In the genomic region with DNA sequence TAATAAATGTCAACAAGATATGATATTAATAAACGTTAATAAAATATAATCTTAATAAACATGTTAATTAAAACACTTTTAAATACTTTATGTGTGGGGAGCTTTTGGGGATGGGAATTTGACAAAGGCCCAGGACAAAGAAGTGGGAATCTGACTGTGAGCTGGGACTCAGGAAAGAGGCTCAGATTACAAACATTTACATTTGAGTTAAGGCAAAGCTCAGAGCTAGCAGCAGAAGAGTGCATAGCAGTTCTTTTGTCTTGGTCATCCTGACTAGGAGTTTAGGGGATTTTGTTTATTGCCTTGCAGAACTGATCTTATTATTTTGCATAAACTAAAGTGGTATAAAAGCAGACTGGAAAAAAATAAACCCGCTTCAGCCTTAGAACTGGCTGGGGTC, we compare ENCODE assay signal across 30 mouse cellular contexts. TPM values are rescaled to one million over a fixed set of nuclear protein-coding genes. Genes with fewer than 3 reads are reported as not detected.
DNase-seq lines count a peak whose midpoint lies in the region; ATAC-seq and TF ChIP-seq lines count a peak whose summit lies in the region.
"Had no signal": no experiment of that assay in that cellular context is flagged by ENCODE, and none has a peak within 500 bp of the region (broad histone marks: within the 10 kb centered on the region; RNA-seq: fewer than 3 reads in every experiment).

No protein-coding gene starts in this region.

- no peaks in the 10 kb centered on the region for H3K9me3 ChIP-seq in heart, embryonic 12.5 days (replicated peaks)
- no peaks in the 10 kb centered on the region for H3K9me3 ChIP-seq in heart, postnatal 0 days (replicated peaks; ENCODE audit: control insufficient read depth, low read length)
- H3K9me3 ChIP-seq: embryonic facial prominence, embryonic 15.5 days; limb, embryonic 13.5 days; lung, embryonic 15.5 days; midbrain, embryonic 12.5 days had no signal

- 48% methylated on average over 2 of the region's 2 CpGs for WGBS in heart, embryonic 12.5 days
- WGBS in heart, postnatal 0 days: 59% methylated on average over 2 of the region's 2 CpGs

- no peaks in the 10 kb centered on the region for H3K27me3 ChIP-seq in heart, embryonic 12.5 days (replicated peaks)
- no peaks in the 10 kb centered on the region for H3K27me3 ChIP-seq in heart, postnatal 0 days (ENCODE audit: control insufficient read depth, insufficient read depth, low read length)
- H3K27me3 ChIP-seq: embryonic facial prominence, embryonic 15.5 days; hindbrain, embryonic 12.5 days; limb, embryonic 13.5 days; lung, embryonic 15.5 days; megakaryocyte, embryonic 14.5 days; midbrain, embryonic 12.5 days; neural tube, embryonic 12.5 days; Patski had no signal

- H3K27ac ChIP-seq in heart, embryonic 12.5 days (ENCODE audit: poor library complexity, severe bottlenecking): no peak overlapping the region
- 0 out of 2 replicates have a peak overlapping the region, but pooled peaks have one; percentile 28 for H3K27ac ChIP-seq in heart, postnatal 0 days (ENCODE audit: low read depth)
- H3K27ac ChIP-seq: embryonic facial prominence, embryonic 10.5 days; embryonic facial prominence, embryonic 15.5 days; hindbrain, embryonic 12.5 days; limb, embryonic 13.5 days; lung, embryonic 15.5 days; midbrain, embryonic 12.5 days; neural tube, embryonic 12.5 days; stomach, postnatal 0 days had no signal

- no peak overlapping the region for H3K4me2 ChIP-seq in heart, embryonic 12.5 days
- H3K4me2 ChIP-seq in heart, postnatal 0 days (ENCODE audit: low read depth, low read length): no peak overlapping the region
- H3K4me2 ChIP-seq: embryonic facial prominence, embryonic 15.5 days; hindbrain, embryonic 12.5 days; limb, embryonic 13.5 days; liver, embryonic 11.5 days; lung, embryonic 15.5 days; midbrain, embryonic 12.5 days; neural tube, embryonic 12.5 days had no signal

- peaks cover 13% of the 10 kb centered on the region for H3K36me3 ChIP-seq in heart, embryonic 12.5 days
- no peaks in the 10 kb centered on the region; the same call in 1 of the 2 replicates for H3K36me3 ChIP-seq in heart, postnatal 0 days (replicated peaks; ENCODE audit: control insufficient read depth, insufficient read depth, low read length)
- H3K36me3 ChIP-seq: embryonic facial prominence, embryonic 15.5 days; lung, embryonic 15.5 days; midbrain, embryonic 12.5 days had no signal

- no peak for TF ChIP-seq EP300 in heart, postnatal 0 days (IDR thresholded peaks at IDR 0.05; ENCODE audit: low read depth)

- H3K9ac ChIP-seq in heart, embryonic 12.5 days: 0 out of 2 replicates have a peak overlapping the region, but pooled peaks have one; percentile 61
- no peak overlapping the region for H3K9ac ChIP-seq in heart, postnatal 0 days (replicated peaks; ENCODE audit: low read depth, low read length)
- H3K9ac ChIP-seq: embryonic facial prominence, embryonic 15.5 days; hindbrain, embryonic 12.5 days; limb, embryonic 13.5 days; lung, embryonic 15.5 days; midbrain, embryonic 12.5 days; neural tube, embryonic 12.5 days had no signal

- intact Hi-C loops in heart, postnatal 10 days (cut with DNase I): loop anchor here (2.0 kb wide), 1 partner anchor 19 kb away; no protein-coding TSS in a partner anchor

- no peak overlapping the region for H3K4me3 ChIP-seq in heart, embryonic 12.5 days
- H3K4me3 ChIP-seq in heart, postnatal 0 days (ENCODE audit: low read depth, low read length): no peak overlapping the region
- H3K4me3 ChIP-seq: embryonic facial prominence, embryonic 10.5 days; embryonic facial prominence, embryonic 15.5 days; hindbrain, embryonic 12.5 days; limb, embryonic 13.5 days; lung, embryonic 15.5 days; midbrain, embryonic 12.5 days; myocyte; neural tube, embryonic 12.5 days had no signal

- no peak for DNase-seq in heart, adult 8-10 months (ENCODE audit: low spot score)
- no peak for DNase-seq in heart, postnatal 0 days (ENCODE audit: low spot score)
- DNase-seq in heart, postnatal 10 days: no peak
- DNase-seq in ES-CJ7 (ENCODE audit: low read depth, low spot score) (peak; percentile 63), R1 (ENCODE audit: low read depth, low spot score) (peak; percentile 84)
- no peak for DNase-seq in ovary, postnatal 14 days (ENCODE audit: low spot score)
- DNase-seq: adrenal gland, postnatal 25 days; B cell, adult 2 months; cerebellum, adult 11-12 months; cerebellum, postnatal 10 days; gastrocnemius, postnatal 14 days; kidney, adult 11 months; lung, postnatal 4 days; right cerebral cortex, postnatal 4 days; thymus, adult 18-20 months; thymus, postnatal 25 days had no signal

- no peak for TF ChIP-seq CTCF in heart, postnatal 0 days (IDR thresholded peaks at IDR 0.05; ENCODE audit: low read depth)

- peaks cover 69% of the 10 kb centered on the region for H3K4me1 ChIP-seq in heart, embryonic 12.5 days (replicated peaks)
- H3K4me1 ChIP-seq in heart, postnatal 0 days (ENCODE audit: control insufficient read depth, insufficient read depth): peaks cover 50% of the 10 kb centered on the region

- no peak for ATAC-seq in heart, embryonic 12.5 days (ENCODE audit: insufficient number of reproducible peaks, low FRiP score)
- no peak for ATAC-seq in heart, postnatal 0 days (ENCODE audit: insufficient read depth, low read depth)
- ATAC-seq: forebrain, embryonic 14.5 days; Patski had no signal

RNA-seq across cellular contexts. Expression of gene Clic4, which starts 20.8 kb away (rescaled TPM):
- 291 and 300 TPM in 2 replicates for polyA plus RNA-seq in heart, embryonic 12.5 days (2016; fragmentation: Nextera tagmentation; extraction: Ambion mirVana)
- 100 to 1,000 TPM; 236 to 258 (median 249) TPM for total RNA-seq in heart, adult 8-10 months (2022)
- 239 and 307 TPM in 2 replicates for total RNA-seq in heart, postnatal 0 days (2014; rRNA removed; ENCODE audit: low replicate concordance)
- polyA plus RNA-seq in heart, postnatal 0 days (2015; fragmentation: Nextera tagmentation; extraction: Ambion mirVana): 213 and 235 TPM in 2 replicates
- total RNA-seq in heart, postnatal 10 days (2021): 100 to 1,000 TPM; 309 to 310 TPM

Comparison
In these comparisons a context has a peak if more than half of its experiments do, and no peak if none do; other contexts are left out.
1. DNase-seq: peak in ES-CJ7 (single experiment) and R1 (single experiment); none in heart, adult 8-10 months (single experiment), heart, postnatal 0 days (single experiment), heart, postnatal 10 days (0 of 2) and ovary, postnatal 14 days (single experiment).